Mouse (Mus musculus) ovary, postnatal 36 days (tissue): ENCODE results near the gene Ktn1.

ENCODE experiments used
- DNase-seq: peaks from one replicate; pipeline ENCODE4 v3.0.0; 2022; ENCODE audit warnings: low spot score, mixed read lengths

The Ktn1 gene

GRCm38 (mm10) chr14:47756411-47757065 is 108.3 kb downstream of the Ktn1 start:
- no peak for DNase-seq

GRCm38 (mm10) chr14:47765192-47765591 is 116.9 kb downstream of the Ktn1 start:
- no peak for DNase-seq

- DNase-seq, result no peak
Observed at GRCm38 (mm10) chr14:47765796-47766195, 117.5 kb downstream of the Ktn1 start.

- DNase-seq, result no peak
Observed at GRCm38 (mm10) chr14:47766373-47766772, 118.1 kb downstream of the Ktn1 start.

GRCm38 (mm10) chr14:47771496-47771895 is 123.2 kb downstream of the Ktn1 start:
- no peak for DNase-seq

GRCm38 (mm10) chr14:47775543-47775942 is 127.3 kb downstream of the Ktn1 start:
- no peak for DNase-seq

GRCm38 (mm10) chr14:47776260-47777035 is 128.2 kb downstream of the Ktn1 start:
- DNase-seq, result no peak

GRCm38 (mm10) chr14:47786112-47786511 is 137.9 kb downstream of the Ktn1 start:
- no peak for DNase-seq
